Mouse (Mus musculus) forebrain, embryonic 13.5 days (tissue): ENCODE results near the gene Tspan13. TPM values are rescaled to one million over a fixed set of nuclear protein-coding genes. Genes with fewer than 3 reads are reported as not detected.
A peak's percentile ranks its signal among the peaks of the same experiment; 100 is the strongest.

Experiments used
- ATAC-seq: fragments of 200-750 bp; cut with Nextera tagmentation; 2 replicates; pipeline ENCODE4 v1.8.0; 2017
- H3K27ac ChIP-seq: fragments of 300-500 bp; sonication (generic); 2 replicates; pipeline ENCODE4 v1.5.1; 2015; ENCODE audit warnings: inconsistent platforms, mild to moderate bottlenecking, moderate library complexity
- H3K27me3 ChIP-seq: fragments of 300-500 bp; sonication (generic); 2 replicates; pipeline ENCODE4 v1.6.1; 2015; ENCODE audit warnings: mild to moderate bottlenecking, inconsistent platforms
- H3K36me3 ChIP-seq: fragments of 300-500 bp; sonication (generic); 2 replicates; pipeline ENCODE4 v1.6.1; 2015; ENCODE audit warnings: mild to moderate bottlenecking, inconsistent platforms; ENCODE audit not compliant: poor library complexity, severe bottlenecking
- H3K4me1 ChIP-seq: fragments of 300-500 bp; sonication (generic); 2 replicates; pipeline ENCODE4 v1.6.1; 2015; ENCODE audit warnings: inconsistent platforms
- H3K4me2 ChIP-seq: fragments of 300-500 bp; sonication (generic); 2 replicates; pipeline ENCODE4 v1.6.1; 2015; ENCODE audit warnings: inconsistent platforms, mild to moderate bottlenecking, moderate library complexity
- H3K4me3 ChIP-seq: fragments of 300-500 bp; sonication (generic); 2 replicates; pipeline ENCODE4 v1.5.1; 2015; ENCODE audit warnings: mild to moderate bottlenecking, inconsistent platforms
- H3K9ac ChIP-seq: fragments of 300-500 bp; sonication (generic); 2 replicates; pipeline ENCODE4 v1.6.1; 2015; ENCODE audit warnings: mild to moderate bottlenecking, inconsistent platforms
- H3K9me3 ChIP-seq: fragments of 300-500 bp; sonication (generic); replicated peaks from 2 replicates; pipeline ENCODE4 v1.6.1; 2016; ENCODE audit warnings: inconsistent platforms
- WGBS: fragments of 180-500 bp; shearing (Covaris S2); methylation state at CpG from one replicate; pipeline ENCODE4 v1.1.7; 2015; 5-methylcytosine and 5-hydroxymethylcytosine counted together
- polyA plus RNA-seq: library from polyadenylated mRNA; unstranded; fragments of >200 nt; fragmentation: Nextera tagmentation; extraction: Ambion mirVana; gene quantifications from 2 replicates; pipeline ENCODE4 v1.2.1, GENCODE M21; 2015

The Tspan13 gene
- polyA plus RNA-seq, 1 experiment from 2014 or later: 274 TPM

DNA sequence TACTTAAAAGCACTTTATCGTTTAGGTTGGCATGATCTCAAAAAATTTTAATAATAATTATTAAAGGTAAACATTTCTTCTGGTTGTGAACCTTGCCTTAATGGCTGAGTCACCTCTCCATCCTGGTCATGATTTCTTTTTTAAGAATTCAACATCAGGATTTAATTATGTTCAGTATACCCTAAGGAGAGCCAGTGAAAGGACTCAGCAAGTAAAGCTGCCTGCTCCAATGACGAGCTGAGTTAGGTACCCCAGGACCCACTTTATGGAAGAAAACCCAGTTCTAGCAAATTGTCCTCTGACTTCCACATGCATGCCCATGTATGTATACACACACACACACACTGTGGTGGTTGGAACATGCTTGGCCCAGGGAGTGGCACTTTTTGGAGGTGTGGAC lies 5.3 kb upstream of the Tspan13 start:
- Histone ChIP-seq H3K9ac (no peak overlapping the region), H3K4me1 (no peaks in the 10 kb centered on the region), H3K27me3 (no peaks in the 10 kb centered on the region), H3K9me3 (no peaks in the 10 kb centered on the region), H3K4me3 (no peak overlapping the region), H3K27ac (no peak overlapping the region), H3K36me3 (no peaks in the 10 kb centered on the region), H3K4me2 (no peak overlapping the region)
- 77% methylated on average over 2 of the region's 2 CpGs for WGBS
- no peak for ATAC-seq

DNA sequence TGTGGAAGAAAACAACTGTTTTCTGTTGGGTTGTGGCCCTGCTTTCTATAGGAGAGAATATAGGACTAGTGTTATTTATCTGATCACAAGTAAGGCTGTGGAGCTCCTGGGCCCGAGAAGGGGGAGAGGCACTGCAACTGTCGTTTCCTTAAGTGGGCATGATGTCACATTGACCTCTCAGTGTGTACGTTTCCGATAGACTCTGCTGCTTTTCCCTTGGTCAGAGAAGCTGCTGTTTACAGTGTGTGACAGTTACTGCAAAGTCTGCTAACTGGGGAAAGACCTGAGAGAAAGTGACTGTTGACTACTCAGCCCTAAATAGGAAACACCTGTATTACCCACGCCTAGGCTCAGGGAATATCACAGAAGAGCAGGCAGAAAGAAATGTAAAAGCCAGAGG lies 3.9 kb upstream of the Tspan13 start:
- Histone ChIP-seq H3K27me3 (no peaks in the 10 kb centered on the region), H3K27ac (no peak overlapping the region), H3K9ac (no peak overlapping the region), H3K4me1 (peaks cover 2% of the 10 kb centered on the region), H3K4me3 (no peak overlapping the region), H3K9me3 (no peaks in the 10 kb centered on the region), H3K4me2 (no peak overlapping the region), H3K36me3 (no peaks in the 10 kb centered on the region)
- 63% methylated on average over 5 of the region's 5 CpGs for WGBS
- ATAC-seq: no peak

DNA sequence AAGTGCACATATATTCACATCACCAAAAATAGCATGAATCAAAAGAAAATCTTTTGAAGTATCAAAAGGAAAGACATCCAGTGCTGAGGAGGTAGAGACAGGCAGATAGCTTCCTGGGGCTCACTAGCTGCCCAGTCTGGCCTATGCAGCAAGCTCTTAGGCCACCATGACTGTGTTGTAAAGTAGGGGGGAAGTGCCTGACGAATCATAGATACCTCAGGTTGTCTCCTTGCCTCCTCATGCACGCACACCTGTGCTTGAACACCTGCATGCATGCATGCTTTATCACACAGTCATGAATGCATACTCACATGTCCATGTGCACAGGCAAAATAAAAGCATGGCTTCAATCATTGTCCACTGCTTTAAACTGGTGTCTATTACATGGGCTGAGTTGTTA lies 2.4 kb upstream of the Tspan13 start:
- no peaks in the 10 kb centered on the region for H3K9me3 ChIP-seq
- no peak overlapping the region for H3K4me2 ChIP-seq
- no peak for ATAC-seq
- WGBS: 81% methylated on average over 2 of the region's 2 CpGs
- H3K9ac ChIP-seq: no peak overlapping the region
- no peak overlapping the region for H3K27ac ChIP-seq
- no peak overlapping the region for H3K4me3 ChIP-seq
- no peaks in the 10 kb centered on the region for H3K27me3 ChIP-seq
- peaks cover 17% of the 10 kb centered on the region for H3K4me1 ChIP-seq
- H3K36me3 ChIP-seq: no peaks in the 10 kb centered on the region

DNA sequence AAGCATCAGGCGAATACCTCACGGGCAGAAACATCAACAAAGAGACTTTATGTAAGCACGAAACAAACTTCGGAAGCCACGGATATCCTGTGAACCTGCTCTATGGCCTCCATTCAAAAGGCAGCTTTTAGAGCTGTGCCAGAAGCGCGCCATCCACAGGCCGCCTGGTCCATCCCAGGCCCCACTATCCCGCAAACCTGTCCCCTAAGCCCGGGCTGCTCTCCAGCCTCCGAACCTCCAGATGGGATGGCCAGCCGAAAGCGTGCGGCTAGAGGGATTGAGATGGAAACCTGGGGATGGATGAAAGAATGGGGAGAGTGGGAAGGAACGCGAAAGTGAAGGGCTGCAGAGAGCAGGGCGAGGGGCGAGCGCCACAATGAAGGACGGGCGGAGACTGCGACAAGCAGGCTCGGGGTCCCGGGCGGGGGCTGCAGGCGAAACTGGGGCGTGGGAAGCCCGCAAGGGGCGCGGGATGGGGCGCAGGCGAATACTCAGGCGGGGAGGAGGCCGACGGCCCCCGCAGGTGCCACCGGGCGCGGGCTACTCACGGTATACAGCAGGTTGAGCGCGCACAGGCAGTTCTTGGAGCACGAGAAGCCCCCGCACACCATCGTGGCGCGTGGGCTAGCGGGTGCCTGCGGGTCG lies 475 bp downstream of the Tspan13 start:
- ATAC-seq: peak; percentile 85
- peak overlapping the region; percentile 95 for H3K4me3 ChIP-seq
- H3K36me3 ChIP-seq: peaks cover 2% of the 10 kb centered on the region; the same call in 1 of the 2 replicates
- under 1% methylated on average over 32 of the region's 50 CpGs for WGBS
- peak overlapping the region; percentile 68 for H3K4me2 ChIP-seq
- H3K9ac ChIP-seq: peak overlapping the region; percentile 98
- no peaks in the 10 kb centered on the region for H3K27me3 ChIP-seq
- H3K9me3 ChIP-seq: 0 out of 2 replicates have a peak, but pooled peaks cover 2% of the 10 kb centered on the region
- peak overlapping the region; percentile 90 for H3K27ac ChIP-seq
- H3K4me1 ChIP-seq: peaks cover 21% of the 10 kb centered on the region

DNA sequence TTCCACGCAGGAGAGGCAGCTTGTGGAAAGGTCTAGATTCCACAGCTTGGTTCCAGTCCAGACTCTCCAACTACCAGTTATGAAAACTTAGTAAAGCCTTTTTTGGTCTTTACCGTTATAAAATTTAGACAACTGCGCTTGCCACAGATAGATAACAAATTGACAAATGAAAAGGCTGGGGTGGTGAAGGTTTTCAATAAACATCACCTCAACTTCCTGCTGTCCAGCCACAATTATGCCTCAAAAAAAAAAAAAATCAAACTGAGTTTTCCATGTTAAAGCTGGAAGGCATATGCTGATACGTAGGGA lies 1.1 kb downstream of the Tspan13 start:
- Histone ChIP-seq H3K27me3 (no peaks in the 10 kb centered on the region), H3K9ac (peak overlapping the region; percentile 98), H3K9me3 (0 out of 2 replicates have a peak, but pooled peaks cover 6% of the 10 kb centered on the region), H3K4me2 (peak overlapping the region; percentile 68), H3K36me3 (peaks cover 8% of the 10 kb centered on the region; the same call in 1 of the 2 replicates), H3K4me3 (peak overlapping the region; percentile 95), H3K4me1 (peaks cover 21% of the 10 kb centered on the region), H3K27ac (no peak overlapping the region)
- ATAC-seq: no peak
- 42% methylated on average over 4 of the region's 4 CpGs for WGBS

DNA sequence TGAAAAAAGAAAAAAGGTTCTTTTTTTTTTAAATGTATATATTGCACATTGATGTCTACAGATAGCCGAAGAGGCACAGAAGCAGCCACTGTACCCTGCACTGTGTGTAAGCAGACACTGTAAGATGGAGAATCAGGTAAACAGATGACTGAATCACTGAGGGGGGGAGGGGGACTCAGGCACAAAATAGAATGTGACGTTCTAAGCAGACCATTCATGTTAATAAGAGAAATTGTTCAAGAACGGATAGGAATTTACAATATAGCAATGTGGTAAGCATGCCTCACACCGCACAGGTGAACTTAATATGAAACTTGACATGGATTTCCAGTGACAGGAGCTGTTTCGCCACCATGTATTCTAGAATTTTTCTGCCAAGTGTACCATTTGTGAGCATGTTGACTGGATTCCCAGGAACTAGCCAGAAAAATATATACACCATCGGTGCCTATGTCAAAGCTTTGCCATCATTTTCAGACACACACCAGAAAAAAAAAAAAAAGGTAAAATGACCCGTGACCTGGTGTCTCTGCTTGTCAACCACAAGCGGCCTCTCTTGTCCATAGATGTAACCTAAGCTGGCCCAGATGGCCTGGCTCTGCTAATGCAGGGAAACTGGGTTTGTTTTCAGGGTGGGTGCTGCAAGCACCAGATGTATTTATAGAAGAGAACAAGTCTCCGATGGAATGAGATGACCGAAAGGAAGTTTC lies 1.6 kb downstream of the Tspan13 start:
- H3K9ac ChIP-seq: peak overlapping the region; percentile 98
- peak overlapping the region; percentile 95 for H3K4me3 ChIP-seq
- H3K27me3 ChIP-seq: no peaks in the 10 kb centered on the region
- WGBS: 58% methylated on average over 10 of the region's 10 CpGs
- H3K4me1 ChIP-seq: peaks cover 21% of the 10 kb centered on the region
- ATAC-seq: no peak
- no peak overlapping the region for H3K27ac ChIP-seq
- peaks cover 11% of the 10 kb centered on the region; the same call in 1 of the 2 replicates for H3K9me3 ChIP-seq
- peak overlapping the region; percentile 68 for H3K4me2 ChIP-seq
- peaks cover 13% of the 10 kb centered on the region; the same call in 1 of the 2 replicates for H3K36me3 ChIP-seq

DNA sequence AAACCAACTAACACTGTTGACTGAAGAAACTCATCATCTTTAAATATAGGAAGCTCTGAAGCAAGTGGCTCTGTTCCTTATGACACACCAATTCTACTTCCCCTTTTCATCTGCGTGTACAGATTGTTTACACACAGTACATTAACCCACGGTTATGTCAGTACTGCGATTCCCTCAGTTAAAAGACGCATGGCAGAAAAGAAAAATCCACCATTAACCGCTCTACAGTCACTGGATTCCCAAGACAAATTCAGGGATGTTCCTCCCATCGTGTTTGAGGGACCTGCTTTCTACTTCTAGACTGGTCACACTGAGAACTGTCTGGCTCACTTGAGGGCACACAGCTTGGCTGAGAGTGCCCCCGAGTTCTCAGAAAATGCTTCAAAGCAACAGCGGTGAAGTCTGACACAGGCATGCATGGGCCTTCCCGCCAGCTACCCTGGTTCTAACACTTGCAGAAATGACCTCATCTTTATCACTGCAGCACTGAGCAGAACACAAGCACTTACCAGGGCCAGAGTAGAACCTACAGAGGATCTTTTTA lies 2.7 kb downstream of the Tspan13 start:
- Histone ChIP-seq H3K9ac (peak overlapping the region; percentile 5; the same call in 1 of the 2 replicates), H3K27me3 (no peaks in the 10 kb centered on the region), H3K9me3 (peaks cover 15% of the 10 kb centered on the region; the same call in 1 of the 2 replicates), H3K4me2 (peak overlapping the region; percentile 49), H3K36me3 (peaks cover 13% of the 10 kb centered on the region; the same call in 1 of the 2 replicates), H3K27ac (no peak overlapping the region; the same call in 1 of the 2 replicates), H3K4me3 (peak overlapping the region; percentile 95), H3K4me1 (peaks cover 21% of the 10 kb centered on the region)
- ATAC-seq: no peak
- 81% methylated on average over 9 of the region's 9 CpGs for WGBS

DNA sequence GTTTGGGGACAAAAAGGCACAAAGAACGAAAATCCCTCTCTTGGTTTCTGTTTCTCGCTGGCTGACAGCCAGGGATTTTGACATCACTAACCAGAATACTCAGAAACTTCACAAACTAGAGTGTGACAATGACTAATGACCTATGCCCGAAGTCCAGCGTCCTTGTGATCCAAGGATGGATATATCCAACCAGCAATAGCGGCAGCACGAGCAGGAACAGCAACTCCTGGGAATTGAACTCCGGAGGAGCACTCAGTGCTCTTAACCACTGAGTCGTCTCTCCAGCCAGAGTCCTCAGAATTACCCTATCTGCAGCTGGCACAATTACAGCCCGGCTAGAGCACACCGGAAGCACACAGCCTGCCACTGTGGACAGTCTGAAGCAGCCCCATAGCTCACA lies 5.5 kb downstream of the Tspan13 start:
- no peak overlapping the region for H3K4me3 ChIP-seq
- H3K36me3 ChIP-seq: peaks cover 23% of the 10 kb centered on the region; the same call in 1 of the 2 replicates
- no peak overlapping the region for H3K9ac ChIP-seq
- H3K9me3 ChIP-seq: peaks cover 23% of the 10 kb centered on the region; the same call in 1 of the 2 replicates
- no peaks in the 10 kb centered on the region for H3K27me3 ChIP-seq
- no peak overlapping the region for H3K27ac ChIP-seq
- H3K4me1 ChIP-seq: peaks cover 21% of the 10 kb centered on the region
- WGBS: 92% methylated on average over 10 of the region's 10 CpGs
- no peak for ATAC-seq
- no peak overlapping the region for H3K4me2 ChIP-seq

DNA sequence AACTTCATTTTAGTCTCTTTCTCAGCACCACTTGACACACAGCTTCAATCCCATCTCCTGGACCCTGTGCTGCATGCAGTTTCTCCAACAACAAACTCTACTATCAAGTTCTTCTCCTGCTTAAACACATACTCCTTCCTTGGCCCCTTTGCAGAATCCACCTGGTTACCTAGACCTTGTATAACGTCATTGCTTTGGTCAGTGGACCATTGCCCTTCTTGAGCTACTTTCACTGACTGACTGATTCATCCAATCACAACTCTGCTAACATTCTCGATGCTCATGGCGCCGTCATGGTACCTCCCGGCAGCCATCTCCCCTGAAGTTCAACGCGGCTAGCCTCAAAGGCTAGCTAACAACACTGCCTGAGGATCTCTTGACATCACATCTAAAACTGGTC lies 6.2 kb downstream of the Tspan13 start:
- ATAC-seq: no peak
- H3K9ac ChIP-seq: no peak overlapping the region
- peaks cover 23% of the 10 kb centered on the region; the same call in 1 of the 2 replicates for H3K9me3 ChIP-seq
- H3K4me3 ChIP-seq: no peak overlapping the region
- no peak overlapping the region for H3K27ac ChIP-seq
- H3K27me3 ChIP-seq: no peaks in the 10 kb centered on the region
- H3K4me1 ChIP-seq: peaks cover 19% of the 10 kb centered on the region
- H3K4me2 ChIP-seq: no peak overlapping the region
- 97% methylated on average over 7 of the region's 7 CpGs for WGBS
- peaks cover 23% of the 10 kb centered on the region; the same call in 1 of the 2 replicates for H3K36me3 ChIP-seq

DNA sequence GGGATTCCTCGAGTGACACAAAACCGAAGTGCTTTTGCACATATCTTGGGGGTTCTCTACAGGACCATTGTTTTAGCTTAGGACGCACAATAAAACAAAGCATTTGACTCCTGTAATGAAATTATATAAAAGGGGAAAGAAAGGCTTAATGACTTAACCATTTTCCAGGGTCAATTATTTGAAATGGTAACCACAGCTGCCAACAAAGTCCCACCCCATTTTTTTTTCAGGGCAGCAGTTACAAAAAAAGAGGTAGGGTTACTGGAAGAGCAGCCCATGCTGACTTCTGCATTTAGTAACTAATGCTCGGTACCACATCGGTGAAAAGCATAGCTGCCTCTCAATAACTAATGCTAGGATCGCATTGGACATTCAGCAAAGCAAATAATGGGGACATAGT lies 6.8 kb downstream of the Tspan13 start:
- Histone ChIP-seq H3K9ac (no peak overlapping the region), H3K9me3 (peaks cover 23% of the 10 kb centered on the region; the same call in 1 of the 2 replicates), H3K4me3 (no peak overlapping the region), H3K4me1 (peaks cover 13% of the 10 kb centered on the region), H3K27me3 (no peaks in the 10 kb centered on the region), H3K27ac (no peak overlapping the region), H3K4me2 (no peak overlapping the region), H3K36me3 (peaks cover 23% of the 10 kb centered on the region; the same call in 1 of the 2 replicates)
- 95% methylated on average over 6 of the region's 6 CpGs for WGBS
- no peak for ATAC-seq

DNA sequence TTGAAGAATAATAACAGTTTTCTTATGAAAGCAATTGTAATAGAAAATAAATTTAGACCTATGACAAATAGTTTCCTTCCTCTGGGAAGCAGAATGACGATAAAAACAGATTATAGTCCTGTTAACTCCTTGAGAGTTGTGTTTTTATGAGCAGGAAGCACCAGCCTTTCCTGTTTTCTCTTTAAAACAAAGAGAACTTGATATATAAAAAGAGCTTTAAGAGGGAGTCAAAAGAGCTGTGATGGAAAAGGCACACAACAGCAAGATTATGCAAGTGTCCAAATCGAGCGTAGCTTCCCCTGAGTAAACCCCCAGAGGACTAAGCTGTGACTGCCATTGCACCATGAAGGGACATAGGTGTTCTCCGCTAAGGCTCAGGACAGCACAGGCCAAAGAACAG lies 9.9 kb downstream of the Tspan13 start:
- no peak overlapping the region for H3K4me2 ChIP-seq
- H3K9me3 ChIP-seq: peaks cover 23% of the 10 kb centered on the region; the same call in 1 of the 2 replicates
- H3K4me1 ChIP-seq: no peaks in the 10 kb centered on the region; the same call in 1 of the 2 replicates
- H3K27me3 ChIP-seq: no peaks in the 10 kb centered on the region
- WGBS: 82% methylated on average over 4 of the region's 4 CpGs
- no peak for ATAC-seq
- H3K4me3 ChIP-seq: no peak overlapping the region
- H3K27ac ChIP-seq: no peak overlapping the region
- no peak overlapping the region for H3K9ac ChIP-seq
- peaks cover 23% of the 10 kb centered on the region; the same call in 1 of the 2 replicates for H3K36me3 ChIP-seq
